Mouse (Mus musculus) cerebellum, adult 8-10 months (tissue): ENCODE data around the gene Mrpl51.
"Not testable (repeated sequence)": the region's sequence is repeated elsewhere in the genome, so short reads cannot be mapped to it uniquely, and the experiment has no call there.

ENCODE experiments used
- DNase-seq: peaks from one replicate; pipeline ENCODE4 v3.0.0; 2022

Mrpl51 gene

GRCm38 (mm10) chr6:125160558-125160853, 31.1 kb upstream of the Mrpl51 start:
- no peak for DNase-seq

GRCm38 (mm10) chr6:125160854-125161760, 30.5 kb upstream of the Mrpl51 start:
- DNase-seq = no peak

GRCm38 (mm10) chr6:125161971-125162370, 29.6 kb upstream of the Mrpl51 start:
- DNase-seq = peak; percentile 66

- DNase-seq = not testable (repeated sequence)
Observed at GRCm38 (mm10) chr6:125162615-125163305, 28.8 kb upstream of the Mrpl51 start.

- DNase-seq = no peak
Observed at GRCm38 (mm10) chr6:125163801-125164657, 27.6 kb upstream of the Mrpl51 start.

GRCm38 (mm10) chr6:125164672-125165327, 26.8 kb upstream of the Mrpl51 start:
- peak; percentile 67 for DNase-seq

GRCm38 (mm10) chr6:125165328-125165891, 26.2 kb upstream of the Mrpl51 start:
- DNase-seq = peak; percentile 98

- DNase-seq = peak; percentile 83
Observed at GRCm38 (mm10) chr6:125166051-125166751, 25.4 kb upstream of the Mrpl51 start, which contains the start of gene Gapdh. TSS of gene Gapdh (minus strand) at chr6:125166467.

GRCm38 (mm10) chr6:125166861-125167650, 24.5 kb upstream of the Mrpl51 start:
- no peak for DNase-seq

GRCm38 (mm10) chr6:125168086-125168485, 23.5 kb upstream of the Mrpl51 start:
- no peak for DNase-seq

GRCm38 (mm10) chr6:125170194-125170593, 21.4 kb upstream of the Mrpl51 start:
- DNase-seq = no peak

GRCm38 (mm10) chr6:125172474-125172873, 19.1 kb upstream of the Mrpl51 start:
- DNase-seq = no peak

GRCm38 (mm10) chr6:125173256-125173655, 18.3 kb upstream of the Mrpl51 start:
- DNase-seq = no peak

GRCm38 (mm10) chr6:125175469-125175868, 16.1 kb upstream of the Mrpl51 start:
- DNase-seq = no peak

- no peak for DNase-seq
Observed at GRCm38 (mm10) chr6:125179601-125180000, 12.0 kb upstream of the Mrpl51 start.

GRCm38 (mm10) chr6:125182133-125182532, 9.5 kb upstream of the Mrpl51 start:
- DNase-seq = no peak

- no peak for DNase-seq
Observed at GRCm38 (mm10) chr6:125186203-125186602, 5.4 kb upstream of the Mrpl51 start.

- no peak for DNase-seq
Observed at GRCm38 (mm10) chr6:125190816-125191215, 785 bp upstream of the Mrpl51 start.

GRCm38 (mm10) chr6:125192016-125192714, 564 bp downstream of the Mrpl51 start:
- DNase-seq = peak; percentile 89

- no peak for DNase-seq
Observed at GRCm38 (mm10) chr6:125192841-125193240, 1.2 kb downstream of the Mrpl51 start.
